Mouse (Mus musculus): ENCODE results near the gene Ece1. TPM values are rescaled to one million over a fixed set of nuclear protein-coding genes. Genes with fewer than 3 reads are reported as not detected.

Gene Ece1
- polyA plus RNA-seq, 1 experiment from 2014 or later: 25.1 TPM

DNA sequence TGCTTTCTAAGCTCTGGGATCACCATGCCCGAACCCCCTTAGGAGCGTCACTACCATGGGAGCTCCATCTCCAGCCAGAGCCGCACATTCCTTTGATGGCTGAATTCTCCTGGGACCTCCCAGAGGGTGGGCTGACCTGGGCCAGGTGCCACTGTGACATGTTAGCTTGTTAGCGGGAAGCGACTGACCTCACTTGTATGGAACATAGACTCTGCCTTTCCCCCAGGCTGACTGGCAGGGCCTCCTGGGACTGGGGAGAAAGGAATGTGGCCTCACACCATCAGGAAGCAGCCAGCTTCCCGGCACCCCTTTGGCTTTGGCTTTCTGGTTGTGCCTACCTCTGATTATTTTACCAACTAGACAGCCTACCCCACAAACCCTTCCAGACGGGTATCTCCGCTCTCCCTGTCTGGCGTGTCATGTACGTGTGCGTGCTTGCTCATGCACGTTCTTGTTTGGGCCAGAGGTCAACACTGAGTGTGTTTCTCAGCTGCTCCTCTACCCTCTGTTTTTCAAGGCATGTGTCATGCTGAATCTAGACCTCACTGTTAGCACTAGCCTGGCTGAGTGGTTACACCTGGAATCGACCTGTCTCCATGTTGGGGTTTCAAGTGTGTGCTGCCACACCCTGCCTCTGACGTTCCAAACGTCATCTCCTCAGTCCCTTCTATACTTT is 67.4 kb downstream of the Ece1 start:
- Histone ChIP-seq H3K36me3 (ENCODE audit: control insufficient read depth, insufficient read depth, low read length) (no peaks in the 10 kb centered on the region), H3K4me3 (ENCODE audit: low read depth, low read length) (no peak overlapping the region), H3K4me1 (replicated peaks; ENCODE audit: control insufficient read depth, insufficient read depth, low read length) (peaks cover 8% of the 10 kb centered on the region; the same call in 1 of the 2 replicates), H3K27me3 (ENCODE audit: control insufficient read depth, insufficient read depth, low read length) (no peaks in the 10 kb centered on the region), H3K9me3 (ENCODE audit: control insufficient read depth, low read length) (no peaks in the 10 kb centered on the region), H3K27ac (ENCODE audit: low read depth, low read length) (no peak overlapping the region), H3K9ac (ENCODE audit: low read depth, low read length) (no peak overlapping the region), H3K4me2 (replicated peaks; ENCODE audit: low read depth, low read length) (no peak overlapping the region)
- ATAC-seq (ENCODE audit: low FRiP score) (no peak), DNase-seq (ENCODE audit: low spot score) (no peak)
- WGBS: 61% methylated on average over 15 of the region's 15 CpGs

DNA sequence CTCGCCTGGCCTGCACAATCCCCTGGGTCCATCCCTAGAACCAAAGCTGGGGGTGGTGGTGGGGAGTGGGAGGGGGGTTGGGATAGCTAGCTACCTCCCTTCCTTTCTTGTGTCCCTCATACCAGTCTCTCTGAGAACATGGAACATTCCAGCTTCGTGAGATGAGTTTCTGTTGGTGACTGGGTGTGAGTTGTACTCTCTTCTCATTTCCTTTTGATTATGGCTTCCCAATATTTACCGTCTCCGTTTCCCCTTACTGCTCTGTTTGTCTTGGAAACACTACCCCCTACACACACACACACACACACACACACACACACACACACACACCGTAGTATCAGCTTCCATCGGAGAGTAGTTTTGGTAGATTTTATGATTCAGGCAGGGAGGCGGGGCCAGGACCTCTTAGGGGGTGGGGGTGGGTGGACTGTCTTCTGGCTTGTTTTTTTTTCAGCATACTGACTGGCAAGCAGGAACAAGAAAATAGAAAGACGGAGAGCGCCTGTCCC is 68.5 kb downstream of the Ece1 start:
- H3K4me2 ChIP-seq (replicated peaks; ENCODE audit: low read depth, low read length): no peak overlapping the region
- H3K4me3 ChIP-seq (ENCODE audit: low read depth, low read length): no peak overlapping the region

DNA sequence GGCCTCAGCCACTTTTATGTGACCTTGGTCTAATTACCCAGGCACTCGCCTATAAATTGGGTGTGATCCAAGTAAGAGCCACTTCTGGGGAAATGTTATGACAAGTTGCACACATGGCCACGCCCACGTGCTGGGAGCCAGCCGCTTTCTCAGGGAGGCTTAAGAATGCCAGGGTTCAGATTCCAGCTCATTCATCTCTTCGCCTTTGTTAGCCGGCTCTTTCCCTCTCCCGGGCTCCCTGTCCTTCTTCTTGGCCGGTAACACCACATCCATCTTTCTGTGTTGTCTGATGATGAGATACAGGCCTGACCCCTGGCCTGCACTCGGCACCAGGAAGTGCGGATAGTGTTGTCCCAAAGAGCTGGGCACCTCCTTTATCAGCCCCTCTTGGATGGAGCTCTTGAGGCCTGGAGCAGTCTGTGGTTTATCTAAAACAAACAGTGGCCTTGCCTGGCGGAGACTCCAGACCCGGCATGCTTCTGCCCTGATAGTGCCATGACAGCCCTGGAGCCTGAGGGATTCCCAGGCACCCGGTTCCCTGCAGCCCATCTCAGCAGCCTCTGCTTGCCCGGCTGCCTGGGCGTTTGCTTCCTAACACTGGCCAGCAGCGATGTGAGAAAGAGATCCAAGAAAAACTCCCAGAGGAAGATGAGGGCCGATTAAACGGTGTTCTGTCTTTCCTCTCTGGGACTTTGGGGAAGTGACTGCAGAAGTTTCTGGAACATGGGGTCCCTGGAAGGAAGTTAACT is 69.1 kb downstream of the Ece1 start:
- no peaks in the 10 kb centered on the region for H3K27me3 ChIP-seq (ENCODE audit: control insufficient read depth, insufficient read depth, low read length)
- peak overlapping the region; percentile 61 for H3K27ac ChIP-seq (ENCODE audit: low read depth, low read length)
- H3K4me3 ChIP-seq (ENCODE audit: low read depth, low read length): no peak overlapping the region
- H3K4me1 ChIP-seq (replicated peaks; ENCODE audit: control insufficient read depth, insufficient read depth, low read length): peaks cover 8% of the 10 kb centered on the region; the same call in 1 of the 2 replicates
- no peak overlapping the region for H3K4me2 ChIP-seq (replicated peaks; ENCODE audit: low read depth, low read length)
- 21% methylated on average over 18 of the region's 18 CpGs for WGBS
- no peaks in the 10 kb centered on the region for H3K36me3 ChIP-seq (ENCODE audit: control insufficient read depth, insufficient read depth, low read length)
- no peak overlapping the region; the same call in 1 of the 2 replicates for H3K9ac ChIP-seq (ENCODE audit: low read depth, low read length)
- DNase-seq (ENCODE audit: low spot score): peak; percentile 72
- ATAC-seq (ENCODE audit: low FRiP score): peak; percentile 54; the same call in 1 of the 2 replicates
- H3K9me3 ChIP-seq (ENCODE audit: control insufficient read depth, low read length): no peaks in the 10 kb centered on the region

More for the DNA sequence above, 68.5 kb downstream of the Ece1 start:
- 30% methylated on average over 9 of the region's 9 CpGs for WGBS
- Histone ChIP-seq H3K36me3 (ENCODE audit: control insufficient read depth, insufficient read depth, low read length) (no peaks in the 10 kb centered on the region), H3K27me3 (ENCODE audit: control insufficient read depth, insufficient read depth, low read length) (no peaks in the 10 kb centered on the region), H3K9me3 (ENCODE audit: control insufficient read depth, low read length) (no peaks in the 10 kb centered on the region), H3K9ac (ENCODE audit: low read depth, low read length) (no peak overlapping the region), H3K27ac (ENCODE audit: low read depth, low read length) (0 out of 2 replicates have a peak overlapping the region, but pooled peaks have one; percentile 2), H3K4me1 (replicated peaks; ENCODE audit: control insufficient read depth, insufficient read depth, low read length) (peaks cover 8% of the 10 kb centered on the region; the same call in 1 of the 2 replicates)
- DNase-seq (ENCODE audit: low spot score) (no peak), ATAC-seq (ENCODE audit: low FRiP score) (no peak)

DNA sequence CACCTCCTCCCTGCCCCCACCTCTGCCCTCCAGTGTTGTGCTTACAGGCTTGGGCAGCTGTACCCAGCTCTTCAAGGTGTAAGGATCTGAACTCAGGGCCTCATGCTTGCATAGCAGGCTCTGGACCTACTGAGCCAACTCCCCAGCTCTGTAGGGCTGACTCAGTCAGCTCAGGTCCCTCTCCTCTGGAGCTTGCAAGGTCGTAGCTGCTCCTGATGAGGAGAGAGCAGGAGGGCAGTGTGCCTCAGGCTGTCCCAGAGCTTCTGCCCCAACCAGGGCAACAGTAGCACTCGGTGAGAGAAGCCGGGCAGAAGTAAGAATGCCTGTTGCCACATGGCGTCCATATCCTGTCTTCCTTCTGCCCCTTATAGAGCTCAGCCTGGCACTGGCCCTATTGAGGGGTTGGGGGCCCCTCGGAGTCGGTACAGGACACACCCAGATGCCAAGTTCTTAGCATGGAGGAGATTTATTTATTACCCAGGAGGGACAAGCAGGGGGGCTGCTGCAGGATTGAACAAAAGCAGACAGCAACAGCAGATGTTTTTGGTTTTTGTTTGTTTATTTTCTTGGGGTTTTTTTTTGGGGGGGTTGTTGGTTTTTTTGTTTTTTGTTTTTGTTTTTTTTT is 70.6 kb downstream of the Ece1 start:
- Histone ChIP-seq H3K4me3 (ENCODE audit: low read depth, low read length) (no peak overlapping the region), H3K9ac (ENCODE audit: low read depth, low read length) (no peak overlapping the region), H3K4me1 (replicated peaks; ENCODE audit: control insufficient read depth, insufficient read depth, low read length) (peaks cover 8% of the 10 kb centered on the region; the same call in 1 of the 2 replicates), H3K27ac (ENCODE audit: low read depth, low read length) (no peak overlapping the region), H3K9me3 (ENCODE audit: control insufficient read depth, low read length) (no peaks in the 10 kb centered on the region), H3K27me3 (ENCODE audit: control insufficient read depth, insufficient read depth, low read length) (no peaks in the 10 kb centered on the region), H3K36me3 (ENCODE audit: control insufficient read depth, insufficient read depth, low read length) (no peaks in the 10 kb centered on the region), H3K4me2 (replicated peaks; ENCODE audit: low read depth, low read length) (no peak overlapping the region)
- 65% methylated on average over 6 of the region's 6 CpGs for WGBS
- ATAC-seq (ENCODE audit: low FRiP score) (no peak), DNase-seq (ENCODE audit: low spot score) (no peak)

DNA sequence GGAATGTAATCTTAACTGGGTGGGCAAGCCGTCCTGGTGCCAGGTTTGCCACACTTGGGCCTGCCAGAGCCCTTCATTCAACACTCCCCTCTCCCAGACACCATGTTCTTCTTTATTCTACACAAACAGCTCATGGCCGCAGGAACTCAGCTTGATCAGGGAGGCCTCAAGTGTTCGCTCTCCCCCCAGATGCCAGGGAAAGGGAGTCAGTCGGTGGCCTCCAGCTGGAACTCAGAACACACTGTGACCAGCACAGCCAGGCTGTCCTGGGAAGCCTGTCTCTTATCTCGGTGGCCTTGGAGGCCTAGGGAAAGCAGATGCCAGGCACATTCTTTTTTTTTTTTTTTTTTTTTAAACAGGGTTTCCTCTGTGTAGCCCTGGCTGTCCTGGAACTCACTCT is 71.3 kb downstream of the Ece1 start:
- Histone ChIP-seq H3K4me3 (ENCODE audit: low read depth, low read length) (no peak overlapping the region), H3K27ac (ENCODE audit: low read depth, low read length) (no peak overlapping the region), H3K4me2 (replicated peaks; ENCODE audit: low read depth, low read length) (no peak overlapping the region), H3K27me3 (ENCODE audit: control insufficient read depth, insufficient read depth, low read length) (no peaks in the 10 kb centered on the region), H3K9ac (ENCODE audit: low read depth, low read length) (no peak overlapping the region), H3K36me3 (ENCODE audit: control insufficient read depth, insufficient read depth, low read length) (no peaks in the 10 kb centered on the region), H3K4me1 (replicated peaks; ENCODE audit: control insufficient read depth, insufficient read depth, low read length) (peaks cover 8% of the 10 kb centered on the region; the same call in 1 of the 2 replicates), H3K9me3 (ENCODE audit: control insufficient read depth, low read length) (no peaks in the 10 kb centered on the region)
- no peak for DNase-seq (ENCODE audit: low spot score)
- ATAC-seq (ENCODE audit: low FRiP score): no peak
- 81% methylated on average over 5 of the region's 5 CpGs for WGBS

DNA sequence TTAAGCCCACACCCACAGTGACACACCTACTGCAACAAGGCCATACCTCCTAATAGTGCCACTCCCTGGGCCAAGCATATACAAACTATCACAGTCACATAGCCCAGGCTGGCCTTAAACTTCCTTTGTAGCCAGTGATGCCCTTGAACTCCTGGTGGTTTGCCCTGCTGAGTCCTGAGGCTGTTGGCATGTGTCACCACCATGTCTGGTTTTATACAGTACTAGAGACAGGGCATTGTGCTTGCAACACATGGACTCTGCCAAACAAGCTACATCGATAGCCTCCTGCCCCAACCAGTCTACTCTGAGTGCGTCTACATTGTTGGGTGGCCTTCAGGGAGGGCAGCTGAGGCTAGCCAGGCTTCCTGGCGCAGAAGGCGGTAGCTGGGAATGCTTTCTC is 74.1 kb downstream of the Ece1 start:
- 94% methylated on average over 4 of the region's 4 CpGs for WGBS
- ATAC-seq (ENCODE audit: low FRiP score): no peak

DNA sequence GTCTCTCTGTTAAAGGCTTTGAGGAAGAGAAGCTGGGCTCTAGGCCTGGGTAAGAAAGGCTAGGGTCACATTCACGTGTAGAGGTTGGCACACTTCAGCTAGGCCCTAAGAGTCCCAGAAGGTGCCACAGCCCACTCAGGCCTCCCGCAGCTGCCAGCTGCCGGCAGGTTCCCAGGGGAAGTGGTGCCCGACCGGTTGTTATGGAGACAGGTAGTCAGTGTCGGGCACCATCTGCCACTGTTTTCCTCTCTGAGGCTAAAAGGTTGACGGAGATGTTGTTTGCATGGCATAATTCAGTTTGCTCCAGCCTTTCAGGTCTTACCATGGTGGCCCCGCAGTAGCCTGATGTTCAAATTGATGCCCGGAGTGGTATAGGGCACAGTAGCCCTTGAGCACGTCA is 78.0 kb downstream of the Ece1 start:
- WGBS: 85% methylated on average over 10 of the region's 10 CpGs
- H3K4me1 ChIP-seq (replicated peaks; ENCODE audit: control insufficient read depth, insufficient read depth, low read length): no peaks in the 10 kb centered on the region; the same call in 1 of the 2 replicates
- H3K4me2 ChIP-seq (replicated peaks; ENCODE audit: low read depth, low read length): no peak overlapping the region
- H3K27ac ChIP-seq (ENCODE audit: low read depth, low read length): no peak overlapping the region
- no peaks in the 10 kb centered on the region for H3K9me3 ChIP-seq (ENCODE audit: control insufficient read depth, low read length)
- H3K9ac ChIP-seq (ENCODE audit: low read depth, low read length): no peak overlapping the region
- H3K36me3 ChIP-seq (ENCODE audit: control insufficient read depth, insufficient read depth, low read length): no peaks in the 10 kb centered on the region
- no peak overlapping the region for H3K4me3 ChIP-seq (ENCODE audit: low read depth, low read length)
- ATAC-seq (ENCODE audit: low FRiP score) (no peak), DNase-seq (ENCODE audit: low spot score) (no peak)
- no peaks in the 10 kb centered on the region for H3K27me3 ChIP-seq (ENCODE audit: control insufficient read depth, insufficient read depth, low read length)

More for the DNA sequence above, 74.1 kb downstream of the Ece1 start:
- Histone ChIP-seq H3K4me3 (ENCODE audit: low read depth, low read length) (no peak overlapping the region), H3K27me3 (ENCODE audit: control insufficient read depth, insufficient read depth, low read length) (no peaks in the 10 kb centered on the region), H3K4me2 (replicated peaks; ENCODE audit: low read depth, low read length) (no peak overlapping the region), H3K9ac (ENCODE audit: low read depth, low read length) (no peak overlapping the region), H3K9me3 (ENCODE audit: control insufficient read depth, low read length) (no peaks in the 10 kb centered on the region), H3K4me1 (replicated peaks; ENCODE audit: control insufficient read depth, insufficient read depth, low read length) (peaks cover 6% of the 10 kb centered on the region; the same call in 1 of the 2 replicates), H3K36me3 (ENCODE audit: control insufficient read depth, insufficient read depth, low read length) (no peaks in the 10 kb centered on the region), H3K27ac (ENCODE audit: low read depth, low read length) (no peak overlapping the region)
- no peak for DNase-seq (ENCODE audit: low spot score)

DNA sequence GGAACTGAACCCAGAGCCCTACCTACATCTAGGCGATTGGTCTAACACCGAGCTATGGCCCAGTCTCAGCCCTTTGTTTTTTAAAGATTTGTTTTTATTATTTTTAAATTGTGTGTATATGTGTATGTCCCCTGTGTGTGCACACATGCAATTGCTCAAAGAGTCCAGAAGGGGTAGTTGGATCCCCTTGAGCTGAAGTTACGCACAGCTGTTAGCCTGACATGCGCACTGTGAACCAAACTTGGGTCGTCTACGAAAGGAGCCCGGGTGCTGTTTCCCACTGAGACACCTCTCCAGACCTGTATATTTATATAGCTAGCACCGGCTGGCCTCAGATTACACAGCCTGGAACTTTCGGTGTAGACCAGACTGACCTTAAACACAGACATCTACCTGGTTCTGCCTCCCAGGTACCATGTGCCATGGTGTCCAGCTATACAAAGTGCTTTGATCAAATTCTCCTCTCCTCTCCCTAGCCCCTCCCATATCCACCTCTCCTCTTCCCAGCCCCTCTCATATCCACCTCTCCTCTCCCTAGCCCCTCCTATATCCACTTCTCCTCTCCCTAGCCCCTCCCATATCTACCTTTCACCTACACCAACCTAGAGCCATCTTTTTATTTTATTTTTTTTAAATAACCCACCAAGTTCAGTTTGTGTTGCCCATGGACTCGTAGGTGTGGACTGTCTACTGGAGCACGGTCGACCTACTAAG is 79.3 kb downstream of the Ece1 start:
- DNase-seq (ENCODE audit: low spot score) (no peak), ATAC-seq (ENCODE audit: low FRiP score) (no peak)
- Histone ChIP-seq H3K9ac (ENCODE audit: low read depth, low read length) (no peak overlapping the region), H3K27me3 (ENCODE audit: control insufficient read depth, insufficient read depth, low read length) (no peaks in the 10 kb centered on the region), H3K4me1 (replicated peaks; ENCODE audit: control insufficient read depth, insufficient read depth, low read length) (no peaks in the 10 kb centered on the region; the same call in 1 of the 2 replicates), H3K27ac (ENCODE audit: low read depth, low read length) (no peak overlapping the region), H3K36me3 (ENCODE audit: control insufficient read depth, insufficient read depth, low read length) (no peaks in the 10 kb centered on the region), H3K4me3 (ENCODE audit: low read depth, low read length) (no peak overlapping the region), H3K4me2 (replicated peaks; ENCODE audit: low read depth, low read length) (no peak overlapping the region), H3K9me3 (ENCODE audit: control insufficient read depth, low read length) (no peaks in the 10 kb centered on the region)
- WGBS: 90% methylated on average over 12 of the region's 12 CpGs

Data from hindbrain, embryonic 11.5 days (tissue).